Mouse (Mus musculus) frontal cortex, postnatal 14 days (tissue): Measurements from ENCODE around the gene Ptpn14.
"Not testable (repeated sequence)": the region's sequence is repeated elsewhere in the genome, so short reads cannot be mapped to it uniquely, and the experiment has no call there.

Experiments
- DNase-seq, 2 experiments: peaks; one replicate each; pipeline ENCODE4 v3.0.0; 2022; ENCODE audit warnings: low spot score in 2 of 2

The Ptpn14 gene

GRCm38 (mm10) chr1:189727884-189728783 is at the start of gene Ptpn14:
Gene Ptpn14, plus strand, starts transcription at chr1:189728268.
- peak in 1 of 2 experiments; percentile 18 for DNase-seq

GRCm38 (mm10) chr1:189679555-189679954 is 48.5 kb upstream of the Ptpn14 start:
- no peak for DNase-seq

GRCm38 (mm10) chr1:189684786-189685415 is 43.2 kb upstream of the Ptpn14 start:
- no peak for DNase-seq

- no peak for DNase-seq
These were observed 42.0 kb upstream of the Ptpn14 start for GRCm38 (mm10) chr1:189686025-189686424.

DNA sequence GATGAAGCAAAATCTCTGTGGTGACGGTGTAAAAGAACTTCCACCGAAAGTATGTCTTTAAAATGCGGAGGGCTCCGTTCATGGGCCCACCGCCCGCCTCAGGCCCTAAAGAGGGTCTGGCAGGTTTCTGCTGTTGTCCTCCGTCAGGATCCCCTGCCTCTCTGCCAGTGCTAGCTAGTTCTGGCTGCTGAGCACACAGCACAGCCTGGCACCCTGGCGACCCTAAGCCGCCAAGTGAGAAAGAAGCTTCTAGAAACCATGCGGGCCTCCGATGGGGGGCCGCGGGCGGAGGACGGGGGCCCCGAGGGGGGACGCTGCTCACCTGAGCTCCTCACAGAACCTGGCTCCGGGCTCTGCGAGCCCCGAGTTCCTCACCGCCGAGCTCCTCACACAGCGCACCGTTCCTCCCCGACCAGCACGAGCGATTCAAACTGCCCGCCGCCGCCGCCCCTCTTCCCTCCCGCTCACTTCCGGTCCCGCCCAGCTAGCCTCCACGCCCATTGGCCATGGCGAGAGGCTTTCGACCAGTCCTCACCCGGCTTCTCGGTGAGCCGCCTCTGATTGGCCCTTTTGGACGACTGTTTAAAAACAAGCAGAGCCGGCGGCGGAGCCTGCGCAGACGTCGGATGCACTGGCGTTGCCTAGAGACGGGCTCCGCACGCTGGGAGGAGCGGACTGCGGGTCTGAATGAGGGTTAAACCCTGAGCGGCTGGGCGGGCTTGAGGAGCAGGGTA is 40.2 kb upstream of the Ptpn14 start, which contains the start of gene Cenpf:
Gene Cenpf, minus strand, starts transcription at position 433 of the 734 bp plus-strand sequence.
- DNase-seq = peak; percentile 97 to 98

DNA sequence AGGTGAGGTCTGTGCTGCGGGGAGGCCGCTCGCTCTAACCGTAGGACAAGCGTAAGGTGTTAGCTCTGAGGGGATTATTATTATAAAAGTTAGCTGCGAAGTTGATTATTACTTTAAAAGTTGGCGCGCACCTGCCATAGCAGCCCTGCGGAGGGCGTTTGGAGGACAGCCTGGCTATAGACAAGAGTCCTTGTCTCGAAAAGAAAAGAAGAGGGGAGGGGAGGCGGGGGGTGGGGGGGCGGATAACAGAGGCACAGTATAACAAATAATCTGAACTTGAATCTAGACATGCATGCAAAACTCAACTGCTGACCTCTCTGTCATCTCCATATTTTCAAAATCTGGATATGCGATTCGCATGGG is 39.7 kb upstream of the Ptpn14 start:
- DNase-seq = no peak

GRCm38 (mm10) chr1:189689050-189689833 is 38.8 kb upstream of the Ptpn14 start:
- DNase-seq = no peak

DNA sequence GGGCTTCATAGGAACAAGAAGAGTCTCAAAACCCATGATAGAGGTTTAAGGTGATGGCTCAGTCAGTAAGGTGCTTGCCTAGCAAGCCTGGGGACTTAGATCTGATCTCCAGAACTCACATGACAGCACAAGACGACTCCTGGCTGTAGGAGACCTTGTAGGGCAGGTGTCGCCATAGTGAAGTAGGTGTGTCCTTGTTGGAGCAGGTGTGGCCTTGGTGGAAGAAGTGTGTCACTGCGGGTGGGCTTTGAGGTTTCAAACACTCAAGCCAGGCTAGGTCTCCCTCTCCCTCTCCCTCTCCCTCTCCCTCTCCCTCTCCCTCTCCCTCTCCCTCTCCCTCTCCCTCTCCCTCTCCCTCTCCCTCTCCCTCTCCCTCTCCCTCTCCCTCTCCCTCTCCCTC is 35.6 kb upstream of the Ptpn14 start:
- not testable (repeated sequence) for DNase-seq

GRCm38 (mm10) chr1:189694391-189694790 is 33.7 kb upstream of the Ptpn14 start:
- DNase-seq = no peak

- no peak for DNase-seq
These were observed 32.7 kb upstream of the Ptpn14 start for GRCm38 (mm10) chr1:189695321-189695720.

DNA sequence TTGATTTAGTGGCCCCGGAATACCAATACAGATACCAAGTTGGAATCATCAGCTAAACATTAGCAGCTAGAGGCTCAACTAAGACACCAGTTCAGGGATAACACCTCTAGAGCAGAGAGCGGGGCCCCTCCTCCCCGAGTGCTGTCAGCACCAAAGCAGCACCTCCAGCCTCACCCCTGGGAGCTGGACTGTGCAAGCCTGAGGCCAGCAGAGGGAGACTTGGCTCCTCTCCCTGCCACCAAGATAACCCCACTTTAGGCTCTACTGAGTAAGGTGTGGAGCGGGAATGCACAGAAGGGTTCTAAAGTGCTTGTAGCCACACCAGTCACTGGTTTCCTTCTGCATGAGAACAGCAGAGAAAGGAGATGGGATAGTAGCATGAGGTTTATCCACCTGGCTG is 29.7 kb upstream of the Ptpn14 start:
- DNase-seq = no peak

DNA sequence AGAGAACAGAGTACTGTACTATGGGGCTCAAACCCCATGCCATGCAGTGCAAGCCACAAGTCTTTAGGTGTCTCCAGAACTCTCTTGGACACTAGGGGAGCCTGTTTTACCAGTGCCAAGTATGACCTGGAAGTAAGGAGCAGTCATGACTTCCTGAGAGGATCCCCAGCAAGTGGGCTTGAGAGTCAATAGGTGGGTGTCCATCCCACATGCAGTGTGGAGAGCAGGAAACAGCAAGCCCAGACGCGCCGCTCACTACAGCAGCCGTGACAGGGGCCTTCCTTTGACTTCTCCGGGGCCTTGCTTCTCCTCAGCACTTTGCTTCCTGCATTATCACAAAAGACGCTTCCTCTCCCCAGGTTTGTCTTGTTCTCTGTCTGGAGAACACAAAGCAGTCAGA is 27.9 kb upstream of the Ptpn14 start:
- no peak for DNase-seq

- peak; percentile 16 to 70 for DNase-seq
These were observed 27.1 kb upstream of the Ptpn14 start for GRCm38 (mm10) chr1:189700990-189701389.

GRCm38 (mm10) chr1:189703156-189703555 is 24.9 kb upstream of the Ptpn14 start:
- DNase-seq = no peak

GRCm38 (mm10) chr1:189703591-189703990 is 24.5 kb upstream of the Ptpn14 start:
- DNase-seq = no peak

DNA sequence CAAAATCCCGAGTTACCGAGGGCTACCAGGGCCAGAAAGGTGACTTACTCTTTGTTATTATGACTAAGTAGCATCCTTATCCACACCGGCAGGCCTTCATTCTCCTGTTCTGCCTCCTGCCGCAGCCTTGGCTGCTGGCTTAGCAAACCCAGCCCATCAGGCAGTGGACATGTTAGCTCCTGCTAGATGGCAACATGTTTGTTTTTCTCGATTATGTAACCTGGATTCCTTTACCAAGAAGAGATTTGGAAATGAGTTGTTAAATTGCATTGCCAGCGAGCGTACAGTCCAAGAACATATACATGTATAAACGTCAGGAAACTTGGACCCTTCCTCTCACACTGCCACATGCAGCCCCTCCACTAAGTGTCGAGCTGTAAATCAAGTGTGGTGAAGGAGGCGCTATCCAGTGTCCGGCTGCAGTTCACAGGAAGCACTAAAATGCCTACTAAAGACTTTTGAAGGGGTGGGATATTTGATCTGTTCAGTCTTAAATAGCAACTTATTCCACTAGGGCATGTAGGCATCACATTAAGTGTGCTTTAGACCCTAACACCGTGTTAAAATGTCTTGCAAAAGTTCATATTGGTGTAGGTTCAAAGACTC is 21.9 kb upstream of the Ptpn14 start:
- no peak for DNase-seq

DNA sequence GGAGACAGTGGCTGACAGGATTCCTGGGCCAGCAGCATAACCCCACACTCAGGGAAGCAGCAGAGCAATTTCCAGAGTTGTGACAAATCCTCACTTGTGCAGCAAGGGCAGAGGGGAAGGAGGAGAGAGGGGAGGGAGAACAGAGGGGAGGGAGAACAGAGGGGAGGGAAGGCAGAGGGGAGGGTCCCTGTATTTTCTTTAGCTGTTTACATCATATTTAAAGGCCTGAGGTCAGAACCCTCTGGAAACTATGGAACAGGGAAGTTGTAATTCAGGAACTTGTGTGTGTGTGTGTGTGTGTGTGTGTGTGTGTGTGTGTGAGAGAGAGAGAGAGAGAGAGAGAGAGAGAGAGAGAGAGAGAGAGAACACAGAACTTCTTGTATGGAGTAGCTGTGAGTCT is 21.1 kb upstream of the Ptpn14 start:
- DNase-seq = no peak

GRCm38 (mm10) chr1:189707419-189707818 is 20.6 kb upstream of the Ptpn14 start:
- no peak for DNase-seq

DNA sequence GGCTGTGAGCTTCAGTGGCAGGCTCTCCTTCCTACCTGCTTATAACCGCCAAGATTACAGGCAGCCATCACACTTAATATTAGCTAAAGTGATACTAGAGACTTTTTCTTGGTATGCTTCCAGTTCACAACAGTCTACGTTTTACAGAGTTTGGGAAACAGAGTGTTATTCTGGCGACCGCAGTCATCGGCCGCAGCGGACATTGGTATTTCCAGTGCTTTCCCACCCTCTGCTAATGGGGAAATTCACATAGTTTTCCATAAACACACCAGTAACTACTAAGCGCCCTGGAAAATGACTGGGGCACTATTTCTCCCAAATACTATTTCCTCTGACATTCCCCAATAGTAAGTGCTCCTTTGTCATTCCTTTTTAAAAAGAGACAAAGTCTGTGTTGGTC is 19.1 kb upstream of the Ptpn14 start:
- DNase-seq = no peak

- DNase-seq = no peak
These were observed 11.9 kb upstream of the Ptpn14 start for GRCm38 (mm10) chr1:189715915-189716797.
